Mouse (Mus musculus): ENCODE data around the gene Adamtsl3. TPM values are rescaled to one million over a fixed set of nuclear protein-coding genes. Genes with fewer than 3 reads are reported as not detected.

The Adamtsl3 gene
- polyA plus RNA-seq, 2 experiments = 8.3 to 9.2 TPM

GRCm38 (mm10) chr7:82478861-82479755 lies 143.6 kb downstream of the Adamtsl3 start:
- H3K36me3 ChIP-seq (ENCODE audit: control insufficient read depth, insufficient read depth, low read length) = no peaks in the 10 kb centered on the region
- H3K4me1 ChIP-seq (ENCODE audit: control insufficient read depth, insufficient read depth, low read length) = no peaks in the 10 kb centered on the region; the same call in none of the 2 replicates
- H3K9me3 ChIP-seq (ENCODE audit: control insufficient read depth, low read length) = no peaks in the 10 kb centered on the region
- H3K27ac ChIP-seq (replicated peaks; ENCODE audit: low read depth, low read length) = no peak overlapping the region
- no peak for TF ChIP-seq POLR2A (IDR thresholded peaks at IDR 0.05; ENCODE audit: borderline replicate concordance, extremely low read depth, insufficient read depth, insufficient read length)
- H3K4me2 ChIP-seq (replicated peaks; ENCODE audit: low read depth, low read length, severe bottlenecking) = no peak overlapping the region
- H3K27me3 ChIP-seq (ENCODE audit: control insufficient read depth, insufficient read depth, low read length) = no peaks in the 10 kb centered on the region
- ATAC-seq (ENCODE audit: low FRiP score, low read depth) (no peak), DNase-seq (ENCODE audit: low spot score) (no peak)
- no peak overlapping the region for H3K4me3 ChIP-seq (replicated peaks; ENCODE audit: low read length)
- no peak overlapping the region for H3K9ac ChIP-seq (ENCODE audit: low read depth, low read length, severe bottlenecking)
- WGBS = 52% methylated on average over 10 of the region's 10 CpGs

- DNase-seq (ENCODE audit: low spot score) (peak; percentile 25), ATAC-seq (ENCODE audit: low FRiP score, low read depth) (no peak)
- no peaks in the 10 kb centered on the region for H3K9me3 ChIP-seq (ENCODE audit: control insufficient read depth, low read length)
- no peak overlapping the region for H3K4me3 ChIP-seq (replicated peaks; ENCODE audit: low read length)
- WGBS = 61% methylated on average over 3 of the region's 3 CpGs
- no peaks in the 10 kb centered on the region for H3K27me3 ChIP-seq (ENCODE audit: control insufficient read depth, insufficient read depth, low read length)
- no peak for TF ChIP-seq POLR2A (IDR thresholded peaks at IDR 0.05; ENCODE audit: borderline replicate concordance, extremely low read depth, insufficient read depth, insufficient read length)
- H3K4me2 ChIP-seq (replicated peaks; ENCODE audit: low read depth, low read length, severe bottlenecking) = no peak overlapping the region
- H3K4me1 ChIP-seq (ENCODE audit: control insufficient read depth, insufficient read depth, low read length) = peaks cover 3% of the 10 kb centered on the region; the same call in 1 of the 2 replicates
- H3K36me3 ChIP-seq (ENCODE audit: control insufficient read depth, insufficient read depth, low read length) = no peaks in the 10 kb centered on the region
- no peak overlapping the region for H3K9ac ChIP-seq (ENCODE audit: low read depth, low read length, severe bottlenecking)
- no peak overlapping the region for H3K27ac ChIP-seq (replicated peaks; ENCODE audit: low read depth, low read length)
Observed at GRCm38 (mm10) chr7:82483426-82483825, 147.9 kb downstream of the Adamtsl3 start.

GRCm38 (mm10) chr7:82484834-82485233 lies 149.3 kb downstream of the Adamtsl3 start:
- H3K9me3 ChIP-seq (ENCODE audit: control insufficient read depth, low read length) = no peaks in the 10 kb centered on the region
- H3K4me1 ChIP-seq (ENCODE audit: control insufficient read depth, insufficient read depth, low read length) = 0 out of 2 replicates have a peak, but pooled peaks cover 3% of the 10 kb centered on the region
- H3K27me3 ChIP-seq (ENCODE audit: control insufficient read depth, insufficient read depth, low read length) = no peaks in the 10 kb centered on the region
- no peak for TF ChIP-seq POLR2A (IDR thresholded peaks at IDR 0.05; ENCODE audit: borderline replicate concordance, extremely low read depth, insufficient read depth, insufficient read length)
- no peak for DNase-seq (ENCODE audit: low spot score)
- no peak overlapping the region for H3K9ac ChIP-seq (ENCODE audit: low read depth, low read length, severe bottlenecking)
- WGBS = 38% methylated on average over 5 of the region's 5 CpGs
- no peak overlapping the region for H3K27ac ChIP-seq (replicated peaks; ENCODE audit: low read depth, low read length)
- no peaks in the 10 kb centered on the region for H3K36me3 ChIP-seq (ENCODE audit: control insufficient read depth, insufficient read depth, low read length)
- ATAC-seq (ENCODE audit: low FRiP score, low read depth) = no peak; the same call in 1 of the 2 replicates
- H3K4me2 ChIP-seq (replicated peaks; ENCODE audit: low read depth, low read length, severe bottlenecking) = no peak overlapping the region
- H3K4me3 ChIP-seq (replicated peaks; ENCODE audit: low read length) = no peak overlapping the region

GRCm38 (mm10) chr7:82485344-82485954 lies 150.0 kb downstream of the Adamtsl3 start:
- no peak overlapping the region for H3K4me2 ChIP-seq (replicated peaks; ENCODE audit: low read depth, low read length, severe bottlenecking)
- WGBS = 50% methylated on average over 7 of the region's 7 CpGs
- H3K27me3 ChIP-seq (ENCODE audit: control insufficient read depth, insufficient read depth, low read length) = no peaks in the 10 kb centered on the region
- no peak for ATAC-seq (ENCODE audit: low FRiP score, low read depth)
- no peak for TF ChIP-seq POLR2A (IDR thresholded peaks at IDR 0.05; ENCODE audit: borderline replicate concordance, extremely low read depth, insufficient read depth, insufficient read length)
- no peak overlapping the region for H3K27ac ChIP-seq (replicated peaks; ENCODE audit: low read depth, low read length)
- H3K4me3 ChIP-seq (replicated peaks; ENCODE audit: low read length) = no peak overlapping the region
- H3K4me1 ChIP-seq (ENCODE audit: control insufficient read depth, insufficient read depth, low read length) = 0 out of 2 replicates have a peak, but pooled peaks cover 3% of the 10 kb centered on the region
- no peak for DNase-seq (ENCODE audit: low spot score)
- H3K36me3 ChIP-seq (ENCODE audit: control insufficient read depth, insufficient read depth, low read length) = no peaks in the 10 kb centered on the region
- no peaks in the 10 kb centered on the region for H3K9me3 ChIP-seq (ENCODE audit: control insufficient read depth, low read length)
- H3K9ac ChIP-seq (ENCODE audit: low read depth, low read length, severe bottlenecking) = no peak overlapping the region

GRCm38 (mm10) chr7:82491018-82491417 lies 155.5 kb downstream of the Adamtsl3 start:
- H3K4me3 ChIP-seq (replicated peaks; ENCODE audit: low read length) = no peak overlapping the region
- no peak for TF ChIP-seq POLR2A (IDR thresholded peaks at IDR 0.05; ENCODE audit: borderline replicate concordance, extremely low read depth, insufficient read depth, insufficient read length)
- ATAC-seq (ENCODE audit: low FRiP score, low read depth) = no peak
- no peak overlapping the region for H3K9ac ChIP-seq (ENCODE audit: low read depth, low read length, severe bottlenecking)
- no peaks in the 10 kb centered on the region for H3K4me1 ChIP-seq (ENCODE audit: control insufficient read depth, insufficient read depth, low read length)
- DNase-seq (ENCODE audit: low spot score) = no peak
- 93% methylated on average over 1 of the region's 1 CpGs for WGBS
- H3K9me3 ChIP-seq (ENCODE audit: control insufficient read depth, low read length) = no peaks in the 10 kb centered on the region
- no peaks in the 10 kb centered on the region for H3K36me3 ChIP-seq (ENCODE audit: control insufficient read depth, insufficient read depth, low read length)
- no peak overlapping the region for H3K4me2 ChIP-seq (replicated peaks; ENCODE audit: low read depth, low read length, severe bottlenecking)
- H3K27me3 ChIP-seq (ENCODE audit: control insufficient read depth, insufficient read depth, low read length) = no peaks in the 10 kb centered on the region
- no peak overlapping the region for H3K27ac ChIP-seq (replicated peaks; ENCODE audit: low read depth, low read length)

All from limb, embryonic 14.5 days (tissue).